Mouse (Mus musculus) kidney, postnatal 14 days (tissue): ENCODE measurements around the gene Kcnn1.

Source experiments
- DNase-seq: peaks from one replicate; pipeline ENCODE4 v3.0.0; 2022; ENCODE audit warnings: mixed read lengths

Kcnn1 gene

GRCm38 (mm10) chr8:70892896-70893655 lies 30.0 kb upstream of the Kcnn1 start:
- DNase-seq: no peak

GRCm38 (mm10) chr8:70892022-70892895 lies 29.2 kb upstream of the Kcnn1 start, which contains the start of gene Slc5a5:
TSS of gene Slc5a5 (minus strand) at chr8:70892757.
- no peak for DNase-seq

- peak; percentile 65 for DNase-seq
Observed at GRCm38 (mm10) chr8:70891356-70891755, 28.3 kb upstream of the Kcnn1 start.

GRCm38 (mm10) chr8:70890656-70891055 lies 27.6 kb upstream of the Kcnn1 start:
- no peak for DNase-seq

GRCm38 (mm10) chr8:70887669-70888068 lies 24.6 kb upstream of the Kcnn1 start:
- DNase-seq: no peak

- peak; percentile 53 for DNase-seq
Observed at GRCm38 (mm10) chr8:70885612-70886011, 22.6 kb upstream of the Kcnn1 start.

- no peak for DNase-seq
Observed at GRCm38 (mm10) chr8:70884683-70885082, 21.6 kb upstream of the Kcnn1 start.

GRCm38 (mm10) chr8:70884186-70884585 lies 21.1 kb upstream of the Kcnn1 start:
- no peak for DNase-seq

- no peak for DNase-seq
Observed at GRCm38 (mm10) chr8:70880546-70880945, 17.5 kb upstream of the Kcnn1 start.

- peak; percentile 64 for DNase-seq
Observed at GRCm38 (mm10) chr8:70880126-70880525, 17.1 kb upstream of the Kcnn1 start.

GRCm38 (mm10) chr8:70879500-70879899 lies 16.4 kb upstream of the Kcnn1 start:
- DNase-seq: no peak

GRCm38 (mm10) chr8:70878178-70878577 lies 15.1 kb upstream of the Kcnn1 start:
- no peak for DNase-seq

GRCm38 (mm10) chr8:70876382-70876781 lies 13.3 kb upstream of the Kcnn1 start:
- DNase-seq: no peak

- no peak for DNase-seq
Observed at GRCm38 (mm10) chr8:70874441-70874840, 11.4 kb upstream of the Kcnn1 start.

- peak; percentile 96 for DNase-seq
Observed at GRCm38 (mm10) chr8:70873364-70873985, 10.4 kb upstream of the Kcnn1 start, which contains the start of gene Ccdc124. TSS of gene Ccdc124 (minus strand) at chr8:70873935.

GRCm38 (mm10) chr8:70872643-70873363 lies 9.7 kb upstream of the Kcnn1 start:
- DNase-seq: no peak

GRCm38 (mm10) chr8:70871195-70871807 lies 8.2 kb upstream of the Kcnn1 start:
- no peak for DNase-seq

GRCm38 (mm10) chr8:70869601-70870041 lies 6.6 kb upstream of the Kcnn1 start:
- peak; percentile 89 for DNase-seq

- no peak for DNase-seq
Observed at GRCm38 (mm10) chr8:70869199-70869571, 6.1 kb upstream of the Kcnn1 start.

- DNase-seq: peak; percentile 85
Observed at GRCm38 (mm10) chr8:70868559-70869198, 5.6 kb upstream of the Kcnn1 start.

GRCm38 (mm10) chr8:70866566-70866965 lies 3.5 kb upstream of the Kcnn1 start:
- DNase-seq: no peak
